Mouse (Mus musculus) adrenal gland, adult 18-20 months (tissue): Measurements from ENCODE around the gene Calhm5. TPM values are rescaled to one million over a fixed set of nuclear protein-coding genes. Genes with fewer than 3 reads are reported as not detected.
A peak's percentile ranks its signal among the peaks of the same experiment; 100 is the strongest.

Experiments used
- DNase-seq, 2 experiments: peaks; one replicate each; pipeline ENCODE4 v3.0.0; 2021 to 2022; ENCODE audit warnings: low spot score in 2 of 2
- long read RNA-seq, 2 experiments: library from polyadenylated mRNA; stranded (forward); transcript quantifications; one replicate each; pipeline ENCODE4 v2.0.0; 2021
- total RNA-seq, 2 experiments: library from RNA; stranded (reverse); gene quantifications; 1 replicate in 1 of 2; 2 replicates in 1 of 2; pipeline ENCODE4 v1.2.3; 2021

Gene Calhm5
- under 1 TPM; 0.32 to 0.33 TPM for total RNA-seq
- long read RNA-seq, experiment 1, full-length matches to known transcripts, result 1 of 1 reads
- long read RNA-seq, experiment 1, partial matches to known transcripts, result 0 of 1 reads
- long read RNA-seq, experiment 1, other reads (novel, unspliced or antisense), result 0 of 1 reads
- long read RNA-seq, experiment 2, full-length matches to known transcripts, result 3 of 3 reads
- long read RNA-seq, experiment 2, partial matches to known transcripts, result 0 of 3 reads
- long read RNA-seq, experiment 2, other reads (novel, unspliced or antisense), result 0 of 3 reads

GRCm38 (mm10) chr10:34096418-34096883 is at the start of gene Calhm5:
Gene Calhm5 (minus strand): TSS chr10:34096519.
- DNase-seq, result peak in 1 of 2 experiments; percentile 13

GRCm38 (mm10) chr10:34141693-34142092 is 45.4 kb upstream of the Calhm5 start:
- no peak for DNase-seq

GRCm38 (mm10) chr10:34139768-34140167 is 43.4 kb upstream of the Calhm5 start:
- DNase-seq, result no peak

- no peak for DNase-seq
Measured at GRCm38 (mm10) chr10:34138027-34138426, 41.7 kb upstream of the Calhm5 start.

- no peak for DNase-seq
Measured at GRCm38 (mm10) chr10:34136432-34136831, 40.1 kb upstream of the Calhm5 start.

GRCm38 (mm10) chr10:34131356-34131755 is 35.0 kb upstream of the Calhm5 start:
- DNase-seq, result no peak

GRCm38 (mm10) chr10:34128391-34128790 is 32.1 kb upstream of the Calhm5 start:
- no peak for DNase-seq

- peak; percentile 10 to 26 for DNase-seq
Measured at GRCm38 (mm10) chr10:34127392-34128378, 31.4 kb upstream of the Calhm5 start, which contains the start of gene Calhm6. Gene Calhm6 (minus strand): TSS chr10:34127984.

GRCm38 (mm10) chr10:34118421-34118820 is 22.1 kb upstream of the Calhm5 start:
- no peak for DNase-seq

- DNase-seq, result no peak
Measured at GRCm38 (mm10) chr10:34117770-34118169, 21.5 kb upstream of the Calhm5 start.

GRCm38 (mm10) chr10:34117131-34117530 is 20.8 kb upstream of the Calhm5 start:
- DNase-seq, result no peak

GRCm38 (mm10) chr10:34111964-34112738 is 15.8 kb upstream of the Calhm5 start:
- no peak for DNase-seq

- DNase-seq, result no peak
Measured at GRCm38 (mm10) chr10:34110863-34111465, 14.6 kb upstream of the Calhm5 start.

GRCm38 (mm10) chr10:34095964-34096363 is 355 bp downstream of the Calhm5 start:
- DNase-seq, result no peak

- DNase-seq, result no peak
Measured at GRCm38 (mm10) chr10:34095147-34095546, 1.2 kb downstream of the Calhm5 start.

GRCm38 (mm10) chr10:34091888-34092287 is 4.4 kb downstream of the Calhm5 start:
- DNase-seq, result no peak

- no peak for DNase-seq
Measured at GRCm38 (mm10) chr10:34090481-34090880, 5.8 kb downstream of the Calhm5 start.

GRCm38 (mm10) chr10:34089517-34089916 is 6.8 kb downstream of the Calhm5 start:
- no peak for DNase-seq

- no peak for DNase-seq
Measured at GRCm38 (mm10) chr10:34088515-34088914, 7.8 kb downstream of the Calhm5 start.

- no peak for DNase-seq
Measured at GRCm38 (mm10) chr10:34086514-34086913, 9.8 kb downstream of the Calhm5 start.
